Mouse (Mus musculus) bone marrow, adult 2 months (tissue): ENCODE results near the gene Gm49387. TPM values are rescaled to one million over a fixed set of nuclear protein-coding genes. Genes with fewer than 3 reads are reported as not detected.
A peak's percentile ranks its signal among the peaks of the same experiment; 100 is the strongest.

ENCODE experiments used
- H3K27ac ChIP-seq: fragments of 200-500 bp; 2 replicates; pipeline ENCODE4 v1.5.1; 2012; ENCODE audit warnings: low read depth, mild to moderate bottlenecking, control low read depth, inconsistent platforms, low read length; ENCODE audit not compliant: control insufficient read depth, poor library complexity, insufficient read depth
- H3K4me1 ChIP-seq: fragments of 200-500 bp; 2 replicates; pipeline ENCODE4 v1.6.1; 2011; ENCODE audit warnings: low read length; ENCODE audit not compliant: control insufficient read depth, insufficient read depth
- H3K4me3 ChIP-seq: fragments of 200-500 bp; replicated peaks from 2 replicates; pipeline ENCODE3; 2011; ENCODE audit warnings: mild to moderate bottlenecking, low read depth, low read length, control low read depth; ENCODE audit not compliant: control insufficient read depth
- CTCF ChIP-seq: fragments of 200-500 bp; IDR thresholded peaks from 2 replicates; pipeline ENCODE4 v1.5.1; 2011; ENCODE audit warnings: low read length, control low read depth; ENCODE audit not compliant: control insufficient read depth, insufficient read depth
- POLR2A ChIP-seq: fragments of 200-500 bp; IDR thresholded peaks from 2 replicates; pipeline ENCODE4 v1.6.1; 2011; ENCODE audit warnings: low read depth, mild to moderate bottlenecking, control low read depth, low read length, borderline replicate concordance; ENCODE audit not compliant: control insufficient read depth
- WGBS: fragments of 180-500 bp; shearing (Covaris S2); methylation state at CpG from one replicate; pipeline ENCODE4 v1.1.7; 2018; 5-methylcytosine and 5-hydroxymethylcytosine counted together
- polyA plus RNA-seq: library from polyadenylated mRNA; stranded (reverse); fragments of >200 nt; gene quantifications from 2 replicates; pipeline ENCODE4 v1.2.4, GENCODE M21; 2011; ENCODE audit warnings: low replicate concordance; ENCODE audit not compliant: missing spikeins, insufficient read depth, insufficient read length

The Gm49387 gene
- polyA plus RNA-seq, 1 experiment: not detected

DNA sequence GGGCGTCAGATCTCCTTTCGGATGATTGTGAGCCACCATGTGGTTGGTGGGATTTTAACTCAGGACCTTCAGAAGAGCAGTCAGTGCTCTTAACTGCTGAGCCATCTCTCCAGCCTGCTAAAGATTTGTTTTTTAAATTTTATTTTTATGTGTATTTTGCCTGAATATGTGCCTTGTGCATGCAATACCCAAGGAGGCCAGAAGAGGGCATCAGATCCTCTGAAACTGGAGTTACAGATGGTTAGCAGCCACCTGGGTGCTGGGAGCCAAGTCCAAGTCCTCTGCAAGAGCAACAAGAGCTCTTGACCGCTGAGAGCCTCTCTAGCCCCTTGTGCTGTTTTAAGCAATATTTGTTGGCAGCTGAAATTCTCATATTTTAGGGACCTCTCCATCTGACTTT, 9.7 kb upstream of the Gm49387 start:
- H3K27ac ChIP-seq: no peak overlapping the region
- H3K4me3 ChIP-seq: no peak overlapping the region
- no peaks in the 10 kb centered on the region; the same call in 1 of the 2 replicates for H3K4me1 ChIP-seq
- TF ChIP-seq CTCF (no peak), POLR2A (no peak)
- 90% methylated on average over 3 of the region's 3 CpGs for WGBS

DNA sequence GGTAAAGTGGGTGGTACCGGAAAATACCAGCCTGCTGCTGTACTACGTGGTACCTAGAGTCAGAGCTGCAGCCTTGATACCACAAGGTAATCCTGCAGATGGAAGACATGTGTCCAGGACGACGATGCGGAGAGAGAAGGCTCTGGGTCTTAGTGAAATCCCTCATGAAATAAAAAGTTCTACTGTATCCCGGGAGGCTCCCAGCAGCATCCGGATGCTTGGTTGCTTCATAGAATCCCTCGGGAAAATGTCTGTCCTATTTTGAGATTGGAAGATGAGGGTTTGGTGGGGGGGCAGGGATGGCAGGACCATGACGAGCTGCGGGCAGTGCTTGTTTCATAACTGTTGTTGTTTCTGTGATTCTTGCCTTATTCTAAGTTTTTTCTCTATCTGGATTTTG, 7.3 kb upstream of the Gm49387 start:
- WGBS: 84% methylated on average over 10 of the region's 10 CpGs

DNA sequence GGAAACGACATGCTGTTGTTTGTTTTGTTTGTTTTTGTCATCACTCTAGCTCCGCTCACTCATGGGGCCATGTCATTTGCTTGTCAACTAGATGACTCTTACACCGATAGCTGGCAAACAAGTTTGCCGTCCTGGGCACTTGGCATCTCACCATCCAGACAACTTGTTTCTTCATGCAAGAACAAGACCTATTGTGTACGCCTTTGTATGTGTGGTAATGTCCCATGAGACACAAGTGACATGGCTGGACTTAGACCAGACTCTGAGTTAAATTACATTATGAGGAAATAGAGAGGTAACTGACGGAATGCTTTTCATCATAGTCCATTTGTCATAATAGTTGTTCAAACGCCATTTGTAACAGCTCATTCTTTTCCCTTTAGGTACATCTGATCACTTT, 5.2 kb upstream of the Gm49387 start:
- no peak overlapping the region for H3K4me3 ChIP-seq
- no peak for TF ChIP-seq POLR2A
- TF ChIP-seq CTCF: no peak
- no peak overlapping the region for H3K27ac ChIP-seq
- no peaks in the 10 kb centered on the region; the same call in 1 of the 2 replicates for H3K4me1 ChIP-seq
- 84% methylated on average over 7 of the region's 7 CpGs for WGBS

More for the DNA sequence above, 7.3 kb upstream of the Gm49387 start:
- TF ChIP-seq CTCF: no peak
- no peak for TF ChIP-seq POLR2A
- no peaks in the 10 kb centered on the region; the same call in 1 of the 2 replicates for H3K4me1 ChIP-seq
- H3K27ac ChIP-seq: no peak overlapping the region
- no peak overlapping the region for H3K4me3 ChIP-seq

DNA sequence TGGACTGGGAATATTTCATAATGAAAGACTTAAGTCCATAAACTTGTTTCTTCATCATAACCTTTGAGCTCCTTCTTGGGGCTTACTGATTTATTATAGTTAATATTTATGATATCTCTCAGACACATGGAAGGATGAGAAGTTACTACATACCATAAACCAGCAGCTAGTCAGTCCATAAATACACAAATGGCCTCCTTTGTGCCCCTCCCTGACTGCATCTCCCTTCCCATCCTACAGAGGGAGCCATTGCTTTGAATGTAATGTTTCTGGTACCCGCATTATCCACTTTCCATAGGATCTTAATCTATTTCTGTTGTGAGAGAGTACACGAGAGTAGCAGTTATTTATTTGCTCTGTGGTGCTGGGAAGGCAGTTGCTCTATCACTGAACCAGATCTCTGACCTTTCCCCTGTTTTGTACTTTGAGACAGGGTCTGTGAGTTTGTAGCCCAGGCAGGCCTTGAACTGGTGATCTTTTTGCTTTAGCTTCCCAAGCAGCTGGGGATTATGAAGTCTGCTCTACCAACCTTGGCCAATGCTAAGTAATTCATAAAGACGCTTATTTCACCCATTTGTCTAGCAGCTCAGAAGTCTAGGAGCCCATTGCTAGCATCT, 4.4 kb upstream of the Gm49387 start:
- TF ChIP-seq POLR2A (no peak), CTCF (peak; percentile 41; the same call in 1 of the 2 replicates)
- 59% methylated on average over 3 of the region's 3 CpGs for WGBS

DNA sequence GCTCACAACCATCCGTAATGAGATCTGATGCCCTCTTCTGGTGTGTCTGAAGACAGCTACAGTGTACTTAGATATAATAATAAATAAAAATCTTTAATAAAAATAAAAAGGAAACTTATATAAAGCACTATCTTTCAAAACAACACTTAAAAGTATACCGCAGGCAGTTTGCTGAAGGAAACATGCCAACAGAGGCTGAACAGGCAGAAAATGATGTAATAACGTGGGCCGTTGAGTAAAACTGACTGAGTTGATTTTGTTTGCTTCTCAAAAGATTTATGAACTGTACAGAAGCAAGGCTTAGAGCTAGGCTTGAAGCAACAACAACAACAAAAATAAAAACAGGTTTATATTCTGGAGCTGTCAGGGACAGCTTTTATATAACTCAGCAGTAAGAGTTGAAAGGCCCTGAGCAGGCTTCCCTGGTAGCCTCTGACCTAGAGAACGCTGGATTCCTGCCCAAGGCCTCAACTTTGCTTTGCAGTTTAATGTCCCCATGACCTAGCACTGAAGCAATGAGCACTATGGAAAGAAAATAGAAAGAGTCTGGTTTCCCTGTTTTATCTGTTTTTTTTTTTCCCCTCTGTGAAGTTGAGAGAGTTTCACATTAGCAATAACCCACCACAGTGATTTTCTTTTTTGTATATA, 3.6 kb upstream of the Gm49387 start:
- 62% methylated on average over 5 of the region's 5 CpGs for WGBS
- TF ChIP-seq POLR2A (no peak), CTCF (no peak)

More for the DNA sequence above, 4.4 kb upstream of the Gm49387 start:
- Histone ChIP-seq H3K4me3 (no peak overlapping the region), H3K27ac (no peak overlapping the region), H3K4me1 (no peaks in the 10 kb centered on the region; the same call in 1 of the 2 replicates)

DNA sequence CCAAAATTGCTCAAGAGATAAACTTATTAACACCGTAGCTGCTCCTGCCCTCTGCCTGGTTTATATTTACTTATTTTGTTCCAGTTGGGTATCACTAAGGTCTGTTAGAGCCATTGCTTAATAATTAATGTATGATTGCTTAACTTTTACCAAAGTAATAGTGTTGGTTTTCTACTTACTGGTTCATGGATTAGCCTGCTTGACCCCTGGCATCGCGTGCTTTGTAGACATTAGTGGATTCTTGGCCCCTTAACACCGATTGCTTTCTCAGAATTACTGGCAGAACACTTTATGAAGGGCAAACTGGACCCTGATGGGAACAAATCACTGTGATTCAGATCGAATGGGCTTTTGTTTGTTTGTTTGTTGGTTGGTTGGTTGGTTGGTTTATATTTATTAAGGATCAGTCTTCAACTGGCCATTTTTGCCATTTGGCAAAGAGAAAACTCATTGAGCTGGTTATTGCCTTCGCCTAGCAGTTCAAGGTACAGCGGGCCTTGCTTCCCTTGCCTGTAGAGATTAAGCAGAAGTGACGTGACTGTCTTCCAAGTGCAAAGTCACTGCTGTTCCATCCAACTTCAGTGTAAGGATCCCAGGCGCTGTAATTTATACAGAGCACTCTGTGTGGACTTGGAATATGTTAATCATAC, 953 bp upstream of the Gm49387 start:
- H3K27ac ChIP-seq: no peak overlapping the region
- 55% methylated on average over 9 of the region's 9 CpGs for WGBS
- H3K4me3 ChIP-seq: peak overlapping the region; percentile 82
- TF ChIP-seq CTCF (no peak), POLR2A (no peak)
- no peaks in the 10 kb centered on the region; the same call in 1 of the 2 replicates for H3K4me1 ChIP-seq

More for the DNA sequence above, 3.6 kb upstream of the Gm49387 start:
- no peak overlapping the region for H3K27ac ChIP-seq
- H3K4me3 ChIP-seq: no peak overlapping the region
- H3K4me1 ChIP-seq: no peaks in the 10 kb centered on the region; the same call in 1 of the 2 replicates

DNA sequence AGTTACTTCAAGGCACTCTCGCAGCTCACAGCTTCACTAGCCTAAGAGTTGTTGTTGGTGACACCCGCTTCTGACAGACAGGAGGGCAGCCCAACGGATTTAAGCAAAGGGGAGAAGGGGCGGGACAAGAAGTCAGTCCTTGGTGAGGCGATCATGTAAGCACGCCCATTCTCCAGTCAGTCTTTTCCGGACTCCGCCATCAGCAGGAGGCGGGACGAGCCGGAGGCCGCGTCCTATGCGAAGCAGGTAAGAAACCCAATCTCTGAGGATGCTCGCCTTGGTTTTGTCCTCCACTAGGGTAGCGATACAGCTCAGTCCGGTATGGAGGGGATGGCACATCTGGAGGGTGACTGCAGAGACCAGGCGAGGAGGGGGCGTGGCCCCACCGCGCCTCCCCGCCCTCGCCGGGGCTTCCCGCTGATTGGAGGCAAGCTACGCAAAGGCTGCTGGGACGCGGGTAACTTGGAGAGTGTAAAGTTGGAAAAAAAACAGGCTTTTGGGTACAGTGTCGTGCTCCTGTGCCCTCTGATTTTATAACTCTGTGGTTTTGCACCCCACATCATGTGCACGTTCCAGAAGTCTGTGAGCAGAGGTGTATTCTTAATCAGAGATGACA, 320 bp upstream of the Gm49387 start, which contains the start of the genes Btd and Hacl1:
TSS of gene Btd (plus strand) at position 139 of the 616 bp plus-strand sequence.
TSS of gene Hacl1 (minus strand) at position 397 of the 616 bp plus-strand sequence.
- H3K27ac ChIP-seq: peak within 1 kb of the TSS; percentile 69
- H3K4me1 ChIP-seq: no peaks in the 10 kb centered on the region; the same call in 1 of the 2 replicates
- peak within 1 kb of the TSS; percentile 82 for H3K4me3 ChIP-seq
- no peak for TF ChIP-seq CTCF
- TF ChIP-seq POLR2A: peak; percentile 68; the same call in 1 of the 2 replicates
- WGBS: under 1% methylated on average over 30 of the region's 30 CpGs
